Mouse (Mus musculus): ENCODE measurements around the gene Pprc1.

DNA sequence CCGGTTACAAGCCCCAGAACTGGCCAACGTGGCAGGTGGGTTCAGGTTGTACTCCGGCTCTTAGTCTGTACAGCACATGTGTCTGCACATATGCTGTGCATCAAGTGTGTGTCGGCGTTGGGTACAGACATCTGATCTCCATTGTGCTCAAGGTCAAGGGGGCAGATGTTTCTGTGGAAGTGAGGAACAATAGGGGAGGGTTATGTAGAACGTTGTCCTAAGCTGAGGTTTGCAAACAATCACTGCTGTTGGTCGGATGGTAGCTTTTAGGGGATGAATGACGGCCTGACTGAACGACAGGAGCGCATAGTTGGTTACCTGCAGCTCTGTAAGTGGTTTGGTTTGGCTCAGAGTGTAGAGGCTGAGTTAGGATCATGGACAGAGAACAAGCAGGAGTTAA lies 23.4 kb downstream of the Pprc1 start:
- no peak for TF ChIP-seq EP300 (IDR thresholded peaks at IDR 0.05; ENCODE audit: low read depth in 1 of 2, low read length in 2 of 2)
- no peak for TF ChIP-seq CTCF (IDR thresholded peaks at IDR 0.05 in 2 of 3, conservative IDR thresholded peaks at IDR 0.05 in 1 of 3; ENCODE audit: control insufficient read depth in 1 of 3, insufficient read depth in 1 of 3, low read depth in 2 of 3, low read length in 3 of 3, poor library complexity in 1 of 3, severe bottlenecking in 1 of 3)
- no peak for TF ChIP-seq ZKSCAN1 (IDR thresholded peaks at IDR 0.05; ENCODE audit: low read depth, low read length)
- no peak for TF ChIP-seq ZMIZ1 (IDR thresholded peaks at IDR 0.05; ENCODE audit: low read depth, low read length)
- no peak for TF ChIP-seq MAX (IDR thresholded peaks at IDR 0.05; ENCODE audit: low read length)
- TF ChIP-seq POLR2A (IDR thresholded peaks at IDR 0.05; ENCODE audit: control insufficient read depth in 1 of 2, insufficient read depth in 1 of 2, low read depth in 1 of 2, low read length in 2 of 2, poor library complexity in 1 of 2): no peak
- no peak for TF ChIP-seq SIN3A (IDR thresholded peaks at IDR 0.05; ENCODE audit: low read length)
- TF ChIP-seq HCFC1 (IDR thresholded peaks at IDR 0.05; ENCODE audit: low read depth, low read length): no peak
